Mouse (Mus musculus): ENCODE measurements around the gene Klhl2. TPM values are rescaled to one million over a fixed set of nuclear protein-coding genes. Genes with fewer than 3 reads are reported as not detected.

Gene Klhl2
- polyA plus RNA-seq, 1 experiment from 2014 or later, result 6.7 TPM

GRCm38 (mm10) chr8:64832581-64833135 is 17.2 kb downstream of the Klhl2 start:
- H3K27me3 ChIP-seq (ENCODE audit: insufficient read depth, low read length), result no peaks in the 10 kb centered on the region
- H3K9ac ChIP-seq (replicated peaks; ENCODE audit: low read length), result no peak overlapping the region
- peak; percentile 47; the same call in 1 of the 2 replicates for ATAC-seq (ENCODE audit: low FRiP score, low TSS enrichment)
- H3K9me3 ChIP-seq (ENCODE audit: low read length), result no peaks in the 10 kb centered on the region
- 55% methylated on average over 13 of the region's 13 CpGs for WGBS
- H3K4me3 ChIP-seq (ENCODE audit: low read length), result no peak overlapping the region
- peak overlapping the region; percentile 64 for H3K27ac ChIP-seq (ENCODE audit: low read length)
- H3K4me2 ChIP-seq (replicated peaks; ENCODE audit: low read depth, low read length), result no peak overlapping the region
- H3K36me3 ChIP-seq (ENCODE audit: insufficient read depth, low read length), result peaks cover 9% of the 10 kb centered on the region; the same call in 1 of the 2 replicates
- peaks cover 30% of the 10 kb centered on the region for H3K4me1 ChIP-seq (ENCODE audit: insufficient read depth, low read length)

GRCm38 (mm10) chr8:64831656-64832055 is 18.2 kb downstream of the Klhl2 start:
- no peak for ATAC-seq (ENCODE audit: low FRiP score, low TSS enrichment)
- no peaks in the 10 kb centered on the region for H3K9me3 ChIP-seq (ENCODE audit: low read length)
- no peak overlapping the region for H3K4me2 ChIP-seq (replicated peaks; ENCODE audit: low read depth, low read length)
- H3K36me3 ChIP-seq (ENCODE audit: insufficient read depth, low read length), result peaks cover 9% of the 10 kb centered on the region; the same call in 1 of the 2 replicates
- H3K4me1 ChIP-seq (ENCODE audit: insufficient read depth, low read length), result peaks cover 20% of the 10 kb centered on the region; the same call in 1 of the 2 replicates
- 63% methylated on average over 3 of the region's 3 CpGs for WGBS
- no peaks in the 10 kb centered on the region for H3K27me3 ChIP-seq (ENCODE audit: insufficient read depth, low read length)
- H3K27ac ChIP-seq (ENCODE audit: low read length), result no peak overlapping the region
- no peak overlapping the region for H3K9ac ChIP-seq (replicated peaks; ENCODE audit: low read length)
- no peak overlapping the region for H3K4me3 ChIP-seq (ENCODE audit: low read length)

DNA sequence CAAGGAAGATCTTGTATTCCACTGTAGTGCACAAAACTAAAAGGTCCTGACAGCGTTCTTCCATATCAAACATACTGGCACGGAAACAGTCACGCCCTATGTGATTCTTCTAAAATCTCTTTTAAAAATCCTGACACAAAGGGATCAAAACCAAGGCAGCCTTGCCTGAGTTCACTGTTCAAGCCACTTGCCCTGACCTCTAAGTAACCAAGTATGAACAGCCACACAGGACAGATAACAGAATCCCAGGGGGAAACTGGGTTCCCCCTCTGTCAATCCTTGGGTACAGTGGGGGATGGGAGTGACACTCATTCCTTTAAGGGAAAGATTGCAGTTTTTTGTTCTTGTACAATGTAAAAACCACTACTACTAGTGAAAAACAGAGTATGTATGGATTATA is 19.9 kb downstream of the Klhl2 start:
- WGBS, result 93% methylated on average over 3 of the region's 3 CpGs
- no peak for ATAC-seq (ENCODE audit: low FRiP score, low TSS enrichment)

DNA sequence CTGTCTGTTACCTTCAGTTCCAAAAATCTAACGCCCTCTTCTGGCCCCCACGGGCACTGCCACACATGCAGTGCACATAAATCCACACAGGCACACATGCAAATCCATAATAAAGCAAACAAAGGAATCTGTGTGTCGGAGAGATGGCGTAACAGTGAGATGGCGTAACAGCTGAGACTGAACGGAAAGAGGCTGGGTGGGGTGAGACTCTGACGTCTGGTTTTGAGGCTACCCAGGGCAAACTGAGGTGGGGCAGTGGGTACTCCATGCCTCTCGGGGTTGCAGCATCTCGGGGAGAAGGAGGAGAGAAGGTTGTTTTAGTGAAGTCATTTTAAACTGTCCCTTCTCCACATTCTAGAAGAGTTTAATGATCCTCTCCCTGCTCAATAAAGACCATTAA is 20.4 kb downstream of the Klhl2 start:
- ATAC-seq (ENCODE audit: low FRiP score, low TSS enrichment), result no peak
- Histone ChIP-seq H3K4me2 (replicated peaks; ENCODE audit: low read depth, low read length) (no peak overlapping the region), H3K4me1 (ENCODE audit: insufficient read depth, low read length) (peaks cover 10% of the 10 kb centered on the region; the same call in 1 of the 2 replicates), H3K36me3 (ENCODE audit: insufficient read depth, low read length) (peaks cover 9% of the 10 kb centered on the region; the same call in 1 of the 2 replicates), H3K4me3 (ENCODE audit: low read length) (no peak overlapping the region), H3K9me3 (ENCODE audit: low read length) (no peaks in the 10 kb centered on the region), H3K27ac (ENCODE audit: low read length) (no peak overlapping the region), H3K9ac (replicated peaks; ENCODE audit: low read length) (no peak overlapping the region), H3K27me3 (ENCODE audit: insufficient read depth, low read length) (no peaks in the 10 kb centered on the region)
- WGBS, result 91% methylated on average over 9 of the region's 9 CpGs

More for the DNA sequence above, 19.9 kb downstream of the Klhl2 start:
- Histone ChIP-seq H3K9ac (replicated peaks; ENCODE audit: low read length) (no peak overlapping the region), H3K27ac (ENCODE audit: low read length) (no peak overlapping the region), H3K4me2 (replicated peaks; ENCODE audit: low read depth, low read length) (no peak overlapping the region), H3K4me3 (ENCODE audit: low read length) (no peak overlapping the region), H3K27me3 (ENCODE audit: insufficient read depth, low read length) (no peaks in the 10 kb centered on the region), H3K4me1 (ENCODE audit: insufficient read depth, low read length) (peaks cover 10% of the 10 kb centered on the region; the same call in 1 of the 2 replicates), H3K36me3 (ENCODE audit: insufficient read depth, low read length) (peaks cover 9% of the 10 kb centered on the region; the same call in 1 of the 2 replicates), H3K9me3 (ENCODE audit: low read length) (no peaks in the 10 kb centered on the region)

- H3K27me3 ChIP-seq (ENCODE audit: insufficient read depth, low read length), result no peaks in the 10 kb centered on the region
- H3K4me1 ChIP-seq (ENCODE audit: insufficient read depth, low read length), result peaks cover 10% of the 10 kb centered on the region; the same call in 1 of the 2 replicates
- no peak for ATAC-seq (ENCODE audit: low FRiP score, low TSS enrichment)
- H3K4me3 ChIP-seq (ENCODE audit: low read length), result no peak overlapping the region
- no peaks in the 10 kb centered on the region for H3K9me3 ChIP-seq (ENCODE audit: low read length)
- H3K36me3 ChIP-seq (ENCODE audit: insufficient read depth, low read length), result peaks cover 14% of the 10 kb centered on the region; the same call in 1 of the 2 replicates
- H3K4me2 ChIP-seq (replicated peaks; ENCODE audit: low read depth, low read length), result no peak overlapping the region
- 84% methylated on average over 15 of the region's 15 CpGs for WGBS
- no peak overlapping the region for H3K9ac ChIP-seq (replicated peaks; ENCODE audit: low read length)
- no peak overlapping the region for H3K27ac ChIP-seq (ENCODE audit: low read length)
Measured at GRCm38 (mm10) chr8:64828466-64828865, 21.4 kb downstream of the Klhl2 start.

DNA sequence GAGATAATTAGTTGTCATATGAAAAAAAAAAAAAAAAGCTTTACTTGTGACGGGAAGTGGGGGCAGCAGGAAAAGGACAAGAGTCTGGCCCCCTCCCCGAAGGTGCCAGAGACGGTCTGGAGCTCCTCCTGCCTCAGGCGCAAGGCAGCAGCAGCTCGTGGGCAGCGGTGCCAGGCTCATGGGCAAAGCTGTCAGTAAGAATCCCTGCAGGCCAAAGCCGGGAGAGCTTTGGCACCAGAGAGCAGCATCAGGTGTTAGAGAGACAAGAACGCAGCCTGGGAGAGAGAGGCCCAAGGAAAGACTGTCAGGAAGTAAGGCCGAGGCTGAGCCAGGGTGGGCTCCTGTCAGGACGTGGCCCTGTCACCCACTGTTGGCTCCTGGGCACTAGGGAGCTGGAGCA is 22.5 kb downstream of the Klhl2 start:
- Histone ChIP-seq H3K27me3 (ENCODE audit: insufficient read depth, low read length) (no peaks in the 10 kb centered on the region), H3K9ac (replicated peaks; ENCODE audit: low read length) (no peak overlapping the region), H3K4me2 (replicated peaks; ENCODE audit: low read depth, low read length) (no peak overlapping the region), H3K36me3 (ENCODE audit: insufficient read depth, low read length) (peaks cover 20% of the 10 kb centered on the region), H3K4me1 (ENCODE audit: insufficient read depth, low read length) (peaks cover 8% of the 10 kb centered on the region; the same call in 1 of the 2 replicates), H3K4me3 (ENCODE audit: low read length) (no peak overlapping the region), H3K9me3 (ENCODE audit: low read length) (no peaks in the 10 kb centered on the region), H3K27ac (ENCODE audit: low read length) (no peak overlapping the region)
- 76% methylated on average over 10 of the region's 10 CpGs for WGBS
- no peak for ATAC-seq (ENCODE audit: low FRiP score, low TSS enrichment)

DNA sequence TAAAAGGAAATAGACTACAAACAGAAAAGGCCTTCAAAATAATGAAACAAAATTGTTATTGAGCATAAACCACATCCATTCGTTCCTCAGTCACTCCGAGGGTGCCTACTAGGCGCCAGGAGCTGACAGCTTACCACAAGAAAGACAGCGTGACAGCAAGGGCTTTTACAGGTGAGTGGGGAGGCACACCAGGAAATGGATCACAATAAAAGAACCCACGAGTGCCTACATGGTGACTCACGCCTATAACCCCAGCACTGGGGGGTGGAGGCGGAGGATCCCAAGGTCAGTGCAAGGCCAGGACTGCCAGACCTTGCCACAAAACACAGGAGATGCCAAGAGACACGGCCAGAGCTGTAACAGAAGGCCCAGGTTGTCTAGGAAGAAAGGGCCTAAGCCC is 23.4 kb downstream of the Klhl2 start:
- no peaks in the 10 kb centered on the region for H3K9me3 ChIP-seq (ENCODE audit: low read length)
- peaks cover under 1% of the 10 kb centered on the region; the same call in 1 of the 2 replicates for H3K4me1 ChIP-seq (ENCODE audit: insufficient read depth, low read length)
- H3K27ac ChIP-seq (ENCODE audit: low read length), result peak overlapping the region; percentile 70; the same call in 1 of the 2 replicates
- peaks cover 20% of the 10 kb centered on the region for H3K36me3 ChIP-seq (ENCODE audit: insufficient read depth, low read length)
- no peak overlapping the region for H3K9ac ChIP-seq (replicated peaks; ENCODE audit: low read length)
- ATAC-seq (ENCODE audit: low FRiP score, low TSS enrichment), result 0 out of 2 replicates have a peak, but pooled peaks have one; percentile 32
- no peak overlapping the region for H3K4me3 ChIP-seq (ENCODE audit: low read length)
- no peaks in the 10 kb centered on the region for H3K27me3 ChIP-seq (ENCODE audit: insufficient read depth, low read length)
- no peak overlapping the region for H3K4me2 ChIP-seq (replicated peaks; ENCODE audit: low read depth, low read length)
- WGBS, result 62% methylated on average over 8 of the region's 8 CpGs

- H3K9ac ChIP-seq (replicated peaks; ENCODE audit: low read length), result no peak overlapping the region
- 86% methylated on average over 11 of the region's 11 CpGs for WGBS
- H3K4me3 ChIP-seq (ENCODE audit: low read length), result no peak overlapping the region
- no peaks in the 10 kb centered on the region for H3K9me3 ChIP-seq (ENCODE audit: low read length)
- no peak for ATAC-seq (ENCODE audit: low FRiP score, low TSS enrichment)
- no peaks in the 10 kb centered on the region for H3K27me3 ChIP-seq (ENCODE audit: insufficient read depth, low read length)
- H3K4me2 ChIP-seq (replicated peaks; ENCODE audit: low read depth, low read length), result no peak overlapping the region
- no peaks in the 10 kb centered on the region for H3K4me1 ChIP-seq (ENCODE audit: insufficient read depth, low read length)
- no peak overlapping the region for H3K27ac ChIP-seq (ENCODE audit: low read length)
- peaks cover 13% of the 10 kb centered on the region for H3K36me3 ChIP-seq (ENCODE audit: insufficient read depth, low read length)
Measured at GRCm38 (mm10) chr8:64823905-64824304, 25.9 kb downstream of the Klhl2 start.

DNA sequence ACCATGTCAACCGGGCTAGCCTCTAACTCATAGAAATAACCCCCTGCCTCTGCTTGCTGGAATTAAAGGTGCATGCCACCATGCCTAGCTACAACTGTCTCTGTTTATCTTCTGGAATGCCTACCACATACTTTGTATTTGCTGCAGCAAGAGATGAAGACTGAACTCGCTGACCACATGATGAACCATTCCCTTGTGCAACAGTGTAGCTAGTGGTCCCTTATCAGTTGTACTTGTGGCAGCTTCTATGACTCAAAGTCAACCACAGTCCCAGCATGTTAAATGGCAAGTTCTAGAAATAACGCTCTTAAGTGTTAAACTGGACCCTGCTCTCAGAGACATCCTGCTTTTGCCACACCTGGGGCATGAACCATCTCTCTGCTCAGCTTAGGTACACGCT is 28.9 kb downstream of the Klhl2 start:
- no peak for ATAC-seq (ENCODE audit: low FRiP score, low TSS enrichment)

GRCm38 (mm10) chr8:64811790-64812189 is 38.0 kb downstream of the Klhl2 start:
- no peak overlapping the region for H3K4me3 ChIP-seq (ENCODE audit: low read length)
- H3K4me1 ChIP-seq (ENCODE audit: insufficient read depth, low read length), result no peaks in the 10 kb centered on the region
- no peak for ATAC-seq (ENCODE audit: low FRiP score, low TSS enrichment)
- 98% methylated on average over 9 of the region's 9 CpGs for WGBS
- H3K9me3 ChIP-seq (ENCODE audit: low read length), result no peaks in the 10 kb centered on the region
- H3K27me3 ChIP-seq (ENCODE audit: insufficient read depth, low read length), result no peaks in the 10 kb centered on the region
- no peak overlapping the region for H3K27ac ChIP-seq (ENCODE audit: low read length)
- no peak overlapping the region for H3K4me2 ChIP-seq (replicated peaks; ENCODE audit: low read depth, low read length)
- peaks cover 14% of the 10 kb centered on the region for H3K36me3 ChIP-seq (ENCODE audit: insufficient read depth, low read length)
- H3K9ac ChIP-seq (replicated peaks; ENCODE audit: low read length), result no peak overlapping the region

More for the DNA sequence above, 28.9 kb downstream of the Klhl2 start:
- no peak overlapping the region for H3K4me2 ChIP-seq (replicated peaks; ENCODE audit: low read depth, low read length)
- H3K36me3 ChIP-seq (ENCODE audit: insufficient read depth, low read length), result peaks cover 10% of the 10 kb centered on the region
- no peak overlapping the region for H3K9ac ChIP-seq (replicated peaks; ENCODE audit: low read length)
- no peak overlapping the region for H3K4me3 ChIP-seq (ENCODE audit: low read length)
- H3K27me3 ChIP-seq (ENCODE audit: insufficient read depth, low read length), result no peaks in the 10 kb centered on the region
- no peaks in the 10 kb centered on the region for H3K9me3 ChIP-seq (ENCODE audit: low read length)
- no peaks in the 10 kb centered on the region for H3K4me1 ChIP-seq (ENCODE audit: insufficient read depth, low read length)
- WGBS, result 91% methylated on average over 4 of the region's 4 CpGs
- no peak overlapping the region for H3K27ac ChIP-seq (ENCODE audit: low read length)

Measured in kidney, embryonic 16.5 days (tissue).